Mouse (Mus musculus): ENCODE data around the gene Rimbp3.

Rimbp3 gene

DNA sequence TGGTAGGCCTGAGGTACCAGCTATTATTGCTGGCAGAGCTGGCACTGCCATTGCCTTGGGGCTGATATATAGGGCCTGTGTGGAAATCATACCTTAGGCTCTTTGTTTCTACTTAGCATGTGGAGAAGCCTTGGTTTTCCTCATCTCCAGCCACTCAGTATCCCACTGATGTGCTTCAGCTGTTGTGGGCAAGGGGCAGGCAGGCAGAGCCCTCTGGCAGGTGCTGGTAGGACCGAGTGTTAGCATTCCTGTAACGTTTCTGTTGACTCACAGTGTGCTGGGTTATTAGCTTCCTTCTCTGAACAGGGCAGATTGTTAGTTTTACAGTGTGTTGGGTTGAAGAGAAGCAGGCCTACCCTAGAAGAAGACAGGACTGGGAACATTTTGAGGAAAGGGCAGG, 46.9 kb downstream of the Rimbp3 start:
- DNase-seq (ENCODE audit: low read depth, low spot score), result no peak

GRCm38 (mm10) chr16:17257359-17257821, 49.0 kb downstream of the Rimbp3 start:
- DNase-seq (ENCODE audit: low read depth, low spot score), result no peak

GRCm38 (mm10) chr16:17258917-17259316, 50.5 kb downstream of the Rimbp3 start:
- DNase-seq (ENCODE audit: low read depth, low spot score), result no peak

DNA sequence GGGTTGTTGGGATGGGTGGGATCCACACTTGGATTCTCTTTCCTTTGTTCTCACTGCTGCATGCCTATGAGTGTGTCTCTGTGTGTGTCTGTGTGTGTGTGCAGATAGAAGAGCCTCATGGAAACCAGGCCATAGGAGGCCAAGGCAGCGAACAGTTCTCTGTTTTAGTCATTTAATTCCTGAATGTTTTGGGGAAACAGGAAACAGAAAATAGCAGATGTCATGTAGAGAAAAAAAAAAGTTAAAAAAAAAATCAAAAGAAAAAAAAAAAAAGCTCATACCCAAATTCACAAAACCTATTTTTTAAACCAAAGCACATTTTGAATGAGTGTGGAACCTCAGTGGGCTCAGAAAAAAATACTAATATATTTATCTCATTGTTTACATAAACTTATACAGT, 52.9 kb downstream of the Rimbp3 start:
- no peak for DNase-seq (ENCODE audit: low read depth, low spot score)

All from 3T3-L1 (cell line).